Mouse (Mus musculus): Measurements from ENCODE around the gene Trim39.

Gene Trim39

DNA sequence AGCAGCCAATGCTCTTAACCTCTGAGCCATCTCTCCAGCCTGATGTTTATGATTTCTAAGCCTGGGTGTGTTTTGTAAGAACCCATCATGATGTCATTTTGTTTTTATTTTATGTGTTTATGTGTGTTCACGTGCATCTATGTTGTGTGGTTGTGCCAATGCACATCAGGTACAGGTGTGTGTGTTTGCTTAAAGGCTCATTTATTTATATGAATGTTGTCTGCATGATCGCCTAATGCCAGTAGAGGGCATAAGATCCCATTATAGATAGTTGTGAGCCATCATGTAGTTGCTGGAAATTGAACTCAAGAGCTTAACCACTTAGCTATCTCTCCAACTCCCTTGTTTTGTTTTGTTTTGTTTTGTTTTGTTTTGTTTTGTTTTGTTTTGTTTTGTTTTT lies 26.3 kb downstream of the Trim39 start:
- DNase-seq: no peak

DNA sequence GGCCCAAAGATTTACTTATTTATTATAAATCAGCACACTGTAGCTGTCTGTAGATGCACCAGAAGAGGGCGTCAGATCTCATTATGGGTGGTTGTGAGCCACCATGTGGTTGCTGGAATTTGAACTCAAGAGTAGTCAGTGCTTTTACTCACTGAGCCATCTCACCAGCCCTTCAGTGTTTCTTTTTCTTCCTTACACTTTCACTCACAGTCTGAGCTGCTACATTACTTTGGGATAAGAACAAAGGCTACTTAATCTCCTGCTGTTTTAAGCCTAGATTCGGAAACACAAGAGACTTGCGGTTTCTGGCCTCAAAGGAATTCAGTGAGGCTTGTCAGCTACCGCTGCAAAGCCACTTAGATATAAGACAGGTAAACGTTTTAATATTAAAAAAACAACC lies 28.0 kb downstream of the Trim39 start:
- DNase-seq: no peak

DNA sequence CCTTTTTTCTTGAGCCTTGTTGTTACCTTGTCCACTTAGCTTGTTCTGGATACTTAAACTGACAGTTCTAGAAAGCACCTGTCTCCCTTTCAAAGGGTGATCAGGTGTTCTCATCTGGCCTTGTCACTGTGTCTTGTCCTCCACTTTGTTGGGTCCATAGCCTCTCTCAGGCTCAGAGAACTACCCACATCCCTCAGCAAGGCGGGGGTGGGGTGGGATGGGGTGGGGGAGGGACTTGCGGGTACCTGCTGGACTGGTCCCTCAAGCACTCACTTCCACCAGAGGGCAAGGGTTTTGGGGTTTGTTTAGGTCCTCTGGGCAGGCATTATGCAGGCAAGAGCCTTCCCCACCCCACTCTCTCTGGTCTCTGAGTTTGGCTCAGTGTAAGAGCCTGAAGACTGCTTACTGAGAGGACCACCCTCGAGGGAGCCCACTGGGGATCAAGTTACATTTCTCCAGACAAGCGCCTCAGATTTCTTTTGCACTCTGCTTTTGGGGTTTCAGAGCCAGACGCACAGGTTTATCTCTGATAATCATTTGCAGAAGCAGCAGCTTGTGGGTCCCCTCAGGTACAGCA lies 31.3 kb downstream of the Trim39 start:
- DNase-seq: no peak

DNA sequence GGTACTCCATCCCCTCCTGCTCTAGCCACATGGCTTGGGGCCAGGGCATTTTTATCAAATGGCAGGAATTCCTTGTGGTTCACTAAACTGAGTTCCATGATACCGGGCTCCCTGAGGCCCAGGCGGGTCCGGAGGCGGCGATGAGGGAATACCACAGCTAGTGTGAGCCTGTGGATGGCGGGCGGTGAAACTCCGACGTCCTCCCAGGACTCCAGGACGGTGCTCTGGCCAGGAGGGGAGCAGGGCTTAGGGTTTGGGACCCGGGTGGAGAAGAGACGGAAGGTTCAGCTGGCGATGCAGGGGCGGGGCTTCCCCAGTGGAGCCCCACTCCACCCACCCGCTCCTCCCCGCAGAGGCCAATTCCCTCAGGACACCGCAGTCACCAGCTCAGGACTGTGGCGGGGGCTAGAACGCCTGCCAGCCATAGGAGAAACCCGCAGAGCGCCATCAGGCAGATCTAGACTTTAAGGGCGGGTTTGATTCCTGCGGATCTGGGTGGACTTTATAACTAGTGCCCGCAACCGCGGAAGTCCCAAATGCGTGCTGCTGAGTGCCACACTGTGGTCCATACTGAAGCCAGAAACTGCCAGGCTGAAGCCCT lies 34.6 kb downstream of the Trim39 start:
- peak; percentile 29 to 32 for DNase-seq

DNA sequence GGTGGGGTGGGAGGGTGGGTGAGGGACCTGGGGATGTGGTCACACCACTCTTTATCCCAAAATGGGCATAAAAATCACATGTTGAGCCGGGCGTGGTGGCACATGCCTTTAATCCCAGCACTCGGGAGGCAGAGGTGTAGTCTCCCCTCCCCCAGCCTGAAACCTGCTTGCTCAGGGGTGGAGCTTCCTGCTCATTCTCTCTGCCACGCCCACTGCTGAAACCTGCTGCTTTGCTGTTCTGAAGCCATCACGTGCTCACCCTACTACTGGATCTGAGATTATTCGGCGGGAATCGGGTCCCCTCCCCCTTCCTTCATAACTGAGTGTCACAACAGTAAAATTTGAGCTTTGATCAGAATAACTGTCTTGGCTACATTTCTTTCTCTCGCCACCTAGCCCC lies 36.7 kb downstream of the Trim39 start:
- peak in 1 of 2 experiments; percentile 39 for DNase-seq

DNA sequence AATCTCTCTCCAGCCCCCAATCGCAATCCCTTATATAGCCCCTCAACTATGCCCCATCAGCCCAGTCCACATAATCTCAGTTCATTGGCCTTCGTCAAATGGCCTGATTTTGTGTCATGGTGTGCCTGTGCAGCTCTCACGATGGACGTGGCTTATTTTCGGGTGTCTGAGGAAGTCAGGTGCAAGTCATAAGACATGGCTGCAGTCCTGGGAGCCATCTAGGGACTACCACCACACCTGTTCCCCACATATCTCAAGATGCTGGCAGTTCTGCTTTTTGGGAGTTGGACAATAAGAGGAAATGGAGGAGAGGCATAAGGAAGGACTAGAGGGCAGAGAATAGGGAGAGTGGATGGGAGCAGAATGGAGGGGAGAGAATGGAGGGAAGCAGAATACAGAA lies 38.5 kb downstream of the Trim39 start:
- no peak for DNase-seq

- DNase-seq: peak; percentile 83 to 85
These were observed 40.7 kb downstream of the Trim39 start for GRCm38 (mm10) chr17:36231318-36231717.

GRCm38 (mm10) chr17:36229046-36229445 lies 43.0 kb downstream of the Trim39 start:
- peak in 1 of 2 experiments; percentile 24 for DNase-seq

GRCm38 (mm10) chr17:36226921-36227320 lies 45.1 kb downstream of the Trim39 start:
- peak; percentile 64 to 66 for DNase-seq

- no peak for DNase-seq
These were observed 46.7 kb downstream of the Trim39 start for GRCm38 (mm10) chr17:36225231-36225824.

DNA sequence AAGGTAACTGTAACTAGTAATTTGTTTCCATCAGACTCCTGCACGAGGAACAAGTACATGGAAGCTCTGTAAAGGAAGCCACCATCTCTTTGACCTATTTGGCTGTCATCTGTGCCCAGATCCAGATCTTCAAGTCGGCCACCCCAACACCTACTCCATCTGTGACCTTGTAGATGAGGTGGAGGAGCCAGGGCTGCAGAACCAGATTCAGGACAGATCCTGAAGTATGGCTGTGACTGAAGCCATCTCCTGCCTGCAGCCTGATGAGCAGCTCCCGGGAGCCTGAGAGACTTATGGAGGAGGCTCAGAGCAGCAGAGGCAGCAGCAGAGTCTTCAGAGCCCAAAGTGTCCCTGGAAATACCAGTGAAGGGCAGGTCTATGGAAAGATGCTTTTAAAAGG lies 47.6 kb downstream of the Trim39 start:
- DNase-seq: no peak

DNA sequence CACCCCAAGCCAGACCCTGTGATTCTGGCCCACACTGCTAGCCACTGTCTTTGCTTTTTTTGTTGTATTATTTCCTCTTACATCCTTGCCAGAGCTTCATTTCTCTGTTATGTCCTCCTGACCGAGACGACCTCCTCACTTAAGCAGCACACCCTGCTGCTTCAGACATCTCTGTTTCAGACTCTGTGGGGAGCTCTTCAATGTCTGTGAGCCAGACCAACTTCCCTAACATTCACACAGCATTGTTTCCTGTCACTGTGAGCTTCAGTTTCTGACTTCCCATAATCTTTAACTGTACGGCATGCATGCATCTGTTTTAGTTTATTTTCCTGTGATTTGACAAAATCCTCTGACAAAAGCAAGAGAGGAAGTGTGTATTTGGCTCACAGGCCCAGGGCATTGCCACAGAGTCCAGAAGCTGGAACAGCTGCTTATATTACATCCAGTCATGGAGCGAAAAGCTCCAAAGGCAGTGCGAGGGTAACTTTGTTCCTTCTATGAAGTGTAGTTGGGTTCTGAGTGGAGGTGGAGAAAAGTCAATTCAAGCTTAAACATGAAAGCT lies 53.4 kb downstream of the Trim39 start:
- DNase-seq: no peak

GRCm38 (mm10) chr17:36215586-36215985 lies 56.5 kb downstream of the Trim39 start:
- DNase-seq: no peak

All from B cell, adult 2 months (primary cell).